Mouse (Mus musculus): ENCODE measurements at regions not wholly inside any gene's neighbourhood (a gene's known extent, or its start where the extent isn't known, plus 50 kb on each side); places are given as distances from the start of the nearest gene placed in this dataset.
A peak's percentile ranks its signal among the peaks of the same experiment; 100 is the strongest.

DNA sequence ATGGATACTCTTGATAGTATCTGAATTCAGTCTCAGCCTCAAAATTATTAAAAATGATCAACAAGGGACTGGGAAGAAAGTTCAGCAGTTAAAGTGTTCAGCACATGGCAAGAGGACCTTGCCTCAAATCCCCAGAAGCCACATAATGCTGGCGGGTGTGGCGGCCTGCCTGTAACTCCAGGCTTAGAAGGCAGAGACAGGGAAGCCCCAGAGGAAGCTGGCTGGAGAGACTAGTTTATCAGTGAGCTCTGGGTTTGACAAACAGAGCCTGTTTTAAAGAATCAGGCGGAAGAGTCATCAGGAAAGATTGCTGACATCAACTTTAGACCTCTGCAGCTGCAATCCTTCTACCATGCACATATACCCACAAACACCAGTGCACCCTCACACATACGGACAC lies 52.1 kb upstream of the Fyn start:
- no peak for DNase-seq (ENCODE audit: low read depth, low spot score)

DNA sequence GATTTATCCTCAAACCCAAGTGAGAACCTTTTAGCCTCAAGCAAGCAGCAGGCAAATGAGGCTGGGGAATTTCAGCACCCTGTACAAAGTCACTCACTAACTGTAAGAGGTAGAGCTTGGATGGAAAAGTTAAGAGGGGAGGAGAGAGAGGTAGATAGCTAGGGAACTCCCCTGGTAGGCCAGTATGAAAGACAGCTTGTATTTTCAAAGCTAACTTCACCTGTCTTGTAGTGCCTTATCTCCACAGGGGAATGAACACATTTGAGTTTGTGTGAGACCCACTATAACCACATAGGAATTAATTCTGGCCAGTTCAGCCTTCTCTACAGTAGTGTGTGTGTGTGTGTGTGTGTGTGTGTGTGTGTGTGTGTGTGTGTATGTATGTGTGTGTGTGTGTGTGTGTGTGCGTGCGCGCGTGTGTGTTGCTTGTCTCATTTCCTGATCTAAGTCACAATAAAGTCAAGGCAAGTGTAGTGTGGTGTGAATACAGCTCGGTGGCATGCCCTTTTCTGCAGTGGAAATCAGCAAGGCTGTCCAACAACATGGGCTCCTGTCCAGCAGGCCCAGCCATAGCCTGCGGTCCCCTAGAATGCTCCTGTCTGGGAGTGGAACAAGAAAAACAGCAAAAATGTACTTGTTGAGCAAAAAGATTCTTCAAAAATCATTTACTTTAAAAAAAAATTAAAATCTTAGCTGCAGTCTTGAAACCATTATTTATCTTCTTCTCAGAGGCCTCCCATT lies 53.1 kb upstream of the Fyn start:
- no peak for DNase-seq (ENCODE audit: low read depth, low spot score)

DNA sequence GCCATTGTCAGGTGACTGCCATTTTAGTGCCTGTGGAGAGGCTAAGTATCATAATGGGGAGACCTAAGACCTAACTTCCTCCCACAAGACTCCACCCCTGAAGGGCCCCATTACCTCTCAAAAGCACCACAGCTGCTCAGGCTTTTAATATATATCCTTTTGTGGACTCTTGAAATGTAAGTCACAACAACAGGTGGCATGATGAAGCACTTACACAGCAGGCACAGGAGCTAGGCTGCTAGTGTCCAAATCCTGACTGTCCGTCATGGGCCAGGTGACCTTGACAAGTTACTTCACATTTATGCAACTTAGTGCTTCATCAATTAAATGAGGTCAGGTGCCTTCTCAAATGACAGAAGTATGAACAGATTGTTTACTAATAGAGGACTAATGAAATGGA lies 57.2 kb upstream of the Fyn start:
- no peak for DNase-seq (ENCODE audit: low read depth, low spot score)

DNA sequence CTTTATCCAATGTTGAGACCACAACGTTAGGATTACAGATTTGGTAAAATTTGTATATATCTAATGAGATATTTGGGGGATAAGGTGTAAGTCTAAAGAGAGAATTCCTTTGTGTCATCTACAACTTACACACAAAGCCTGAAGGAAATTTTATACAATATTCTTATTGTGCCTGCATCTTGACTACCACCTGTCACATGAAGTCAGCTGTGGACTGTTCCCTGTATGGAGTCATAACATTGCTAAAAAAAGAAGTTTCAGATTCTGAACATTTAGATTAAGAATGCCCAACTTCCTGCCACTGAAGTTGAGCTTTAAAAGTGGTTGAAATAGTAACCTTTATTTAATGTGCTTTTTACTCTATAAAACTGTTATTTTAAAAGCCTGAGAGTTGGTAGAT lies 60.1 kb upstream of the Fyn start:
- DNase-seq (ENCODE audit: low read depth, low spot score) = no peak

DNA sequence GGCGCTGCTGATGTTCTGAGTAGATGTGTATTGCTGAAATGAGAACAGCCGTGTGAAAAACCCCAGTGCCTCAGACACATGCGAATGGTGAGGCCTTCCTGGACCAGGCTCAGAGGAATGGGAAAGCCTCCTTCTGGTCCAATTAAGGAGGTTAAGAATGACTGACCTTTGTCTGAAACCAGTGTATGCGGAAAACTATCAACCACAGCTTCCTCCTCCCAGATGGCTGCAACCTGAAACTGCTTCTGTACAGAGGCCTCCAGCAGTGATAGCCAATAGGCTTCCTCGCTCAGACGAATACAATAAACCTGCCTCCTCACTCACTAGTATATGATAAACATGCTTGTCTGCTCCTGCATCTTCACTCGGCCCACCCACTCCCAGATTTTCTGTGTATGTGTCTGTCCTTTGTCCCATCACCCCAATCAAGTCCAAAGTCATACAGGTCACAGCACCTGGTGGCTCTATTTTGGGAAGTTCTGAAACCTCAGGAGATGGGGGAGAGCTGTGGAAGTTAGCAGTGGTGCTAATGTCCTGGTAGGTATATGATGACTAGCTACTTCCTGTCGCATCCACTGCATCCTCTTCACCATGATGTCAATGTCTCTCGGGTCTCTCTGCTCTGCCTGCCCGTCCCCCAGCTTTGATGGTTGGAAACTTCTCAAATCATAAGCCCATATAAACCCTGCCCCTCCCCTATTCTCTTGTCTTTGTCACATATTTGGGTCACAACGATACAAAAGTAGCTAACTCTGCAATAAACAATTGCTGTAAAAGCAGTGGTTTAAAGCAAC lies 75.8 kb upstream of the Fyn start:
- no peak for DNase-seq (ENCODE audit: low read depth, low spot score)

DNA sequence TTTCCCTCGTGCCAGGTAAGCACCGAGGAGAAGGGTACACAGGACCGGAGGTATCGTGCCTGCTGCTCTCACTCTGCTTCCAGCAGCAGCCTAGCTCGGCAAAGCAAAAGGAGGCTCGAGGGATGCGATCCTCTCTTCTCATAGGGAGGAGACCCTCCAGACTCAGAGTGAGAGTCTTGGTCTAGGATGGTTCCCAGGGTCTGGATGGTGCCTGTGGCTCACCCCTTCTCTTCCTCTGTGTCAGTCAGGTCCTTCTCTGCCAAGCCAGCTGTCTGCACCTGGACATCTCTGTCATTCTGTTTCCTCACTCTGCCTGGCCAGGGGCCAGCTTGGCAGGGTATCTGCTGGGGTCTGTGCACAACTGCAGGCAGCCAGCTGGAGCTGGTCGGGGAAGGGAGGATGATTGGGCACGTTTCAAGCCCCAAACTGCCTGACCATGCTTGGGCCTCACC lies 76.9 kb upstream of the Fyn start:
- DNase-seq (ENCODE audit: low read depth, low spot score) = no peak

DNA sequence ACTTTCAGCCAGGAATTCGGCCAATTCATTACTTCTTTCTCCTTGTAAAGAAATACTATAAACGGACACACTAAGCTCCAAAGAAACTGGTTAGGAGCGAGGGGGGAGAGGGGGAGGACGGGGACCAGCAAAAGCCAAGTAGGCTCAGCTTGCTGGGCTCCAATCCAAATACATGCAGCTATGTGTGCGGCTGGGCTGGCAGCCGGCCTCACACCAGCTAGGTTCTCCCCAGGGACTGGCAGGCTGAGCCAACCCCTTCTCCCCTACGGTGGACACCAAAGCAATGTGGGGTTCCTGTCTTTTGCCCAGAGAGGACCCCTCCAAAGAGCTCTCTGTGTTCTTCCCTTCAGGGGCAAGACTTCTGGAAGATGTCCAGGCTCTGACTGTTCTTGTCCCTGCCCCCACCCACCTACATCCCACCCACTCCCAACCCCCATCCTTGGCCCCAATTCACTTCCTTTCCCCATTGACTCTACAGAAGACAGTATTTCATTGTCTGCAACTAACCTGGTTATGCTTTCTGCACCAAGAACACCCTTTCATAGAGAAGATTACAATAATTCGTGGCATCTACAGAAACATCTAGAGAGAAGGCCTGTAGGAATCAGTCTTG lies 77.4 kb upstream of the Fyn start:
- no peak for DNase-seq (ENCODE audit: low read depth, low spot score)

DNA sequence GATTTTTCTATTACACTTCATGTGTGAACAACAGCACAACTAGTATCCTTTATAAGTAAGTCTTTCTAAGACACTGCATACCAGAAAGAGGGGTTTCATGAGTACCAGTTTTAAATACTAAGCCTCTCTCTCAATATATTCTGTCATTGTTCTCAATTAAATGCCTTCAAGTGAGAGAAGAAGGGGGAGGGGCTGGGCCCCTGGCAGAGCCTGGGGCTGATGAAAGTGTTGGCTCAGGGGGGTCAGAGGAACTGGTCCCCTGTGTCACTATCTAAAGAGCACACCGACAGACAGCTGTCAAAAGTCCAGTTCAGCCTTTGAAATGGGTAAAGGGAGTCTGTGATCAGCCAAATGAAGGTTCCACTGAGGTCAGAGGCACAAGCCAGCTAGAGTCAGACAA lies 78.4 kb upstream of the Fyn start:
- no peak for DNase-seq (ENCODE audit: low read depth, low spot score)

DNA sequence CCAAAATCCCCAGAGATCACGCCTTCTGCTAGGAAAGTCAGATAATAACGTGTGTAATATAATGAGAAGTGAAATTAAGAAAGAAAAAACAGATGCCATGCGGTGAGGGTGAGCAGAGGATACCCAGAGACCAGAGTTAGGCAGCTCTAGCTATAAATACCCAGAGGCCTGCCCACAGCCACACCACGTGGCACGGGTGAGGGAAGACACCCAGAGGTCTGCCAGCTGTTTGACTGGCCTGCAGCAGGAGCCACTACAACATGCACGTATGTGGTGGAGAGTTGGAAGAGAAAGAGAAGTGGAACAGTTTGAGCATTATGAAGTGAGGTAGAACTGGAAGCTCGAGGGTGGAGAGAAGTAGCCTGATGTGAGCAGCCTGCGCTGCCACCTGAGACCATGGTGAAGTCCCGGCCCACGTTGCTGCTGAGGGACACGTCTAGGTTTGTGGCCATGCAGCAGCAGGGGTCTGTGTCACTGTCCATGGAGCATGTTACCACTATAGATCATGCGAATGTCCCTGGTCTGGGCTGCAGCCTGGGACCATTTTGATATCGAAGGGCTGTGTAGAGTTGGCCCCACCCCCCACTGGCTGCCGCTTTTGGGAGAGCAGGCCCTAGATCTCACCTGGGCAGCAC lies 88.2 kb upstream of the Fyn start:
- no peak for DNase-seq (ENCODE audit: low read depth, low spot score)

DNA sequence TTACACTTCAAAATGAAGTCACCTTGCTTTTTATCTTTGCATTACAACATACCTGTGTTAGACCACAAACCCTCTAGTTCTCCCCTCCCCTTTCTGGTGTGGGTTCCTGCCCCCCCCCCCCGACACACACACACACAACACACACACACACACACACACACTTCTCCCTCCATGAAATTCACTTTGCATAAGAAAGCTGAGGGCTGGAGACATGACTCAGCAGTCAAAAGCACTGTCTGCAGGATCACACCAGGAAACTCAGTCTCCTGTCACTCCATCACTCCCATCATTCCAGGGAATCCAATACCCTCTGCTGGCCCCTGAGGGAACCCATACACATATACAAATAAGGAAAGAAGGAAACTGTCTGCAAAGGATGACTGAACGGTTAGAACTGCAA lies 94.5 kb upstream of the Fyn start:
- DNase-seq (ENCODE audit: low read depth, low spot score) = peak; percentile 23

DNA sequence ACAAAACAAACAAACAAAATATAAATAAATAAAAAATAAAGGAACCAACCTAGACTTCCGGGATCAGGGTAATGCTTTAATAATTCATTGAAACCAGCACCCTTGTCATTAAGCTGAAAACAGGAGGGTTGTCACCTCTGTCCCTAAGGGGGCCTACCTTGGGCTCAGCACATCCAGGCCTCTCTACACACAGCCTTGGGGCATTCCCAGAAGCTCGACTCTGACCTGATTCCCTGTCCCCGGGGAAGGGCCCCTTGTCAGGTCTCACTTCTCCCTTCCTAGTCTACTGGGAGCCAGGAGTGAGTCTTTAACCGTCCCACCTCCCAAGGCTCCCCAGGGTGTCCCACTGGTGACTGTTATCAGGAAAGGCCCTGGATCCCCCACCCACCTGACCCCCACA lies 95.2 kb upstream of the Fyn start:
- no peak for DNase-seq (ENCODE audit: low read depth, low spot score)

DNA sequence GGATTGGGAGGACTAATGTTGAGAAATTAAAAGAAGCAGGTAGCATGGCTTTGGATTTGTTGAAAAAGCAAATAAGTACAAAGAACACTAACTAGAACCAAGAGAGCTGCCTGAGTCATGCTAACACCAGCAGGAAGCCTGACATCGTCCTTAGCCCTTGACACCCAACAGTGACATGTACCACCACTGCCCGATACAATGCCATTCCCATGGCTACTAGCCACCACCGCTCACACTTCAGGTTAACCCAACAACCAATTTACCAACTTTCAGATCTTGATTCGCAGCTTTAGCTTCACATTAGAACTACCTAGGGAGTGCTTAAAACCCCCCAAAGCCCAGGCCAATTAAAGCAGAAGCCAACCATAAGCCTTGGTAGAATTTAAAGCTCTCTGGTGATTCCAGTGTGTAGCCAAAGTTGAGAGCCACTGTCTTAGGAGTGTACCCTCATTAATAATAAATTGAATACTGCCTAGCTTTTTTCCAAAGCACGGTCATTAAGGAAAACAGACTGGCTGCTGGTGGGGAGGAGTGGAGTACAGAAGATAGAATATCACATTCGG lies 96.2 kb upstream of the Fyn start:
- DNase-seq (ENCODE audit: low read depth, low spot score) = no peak

DNA sequence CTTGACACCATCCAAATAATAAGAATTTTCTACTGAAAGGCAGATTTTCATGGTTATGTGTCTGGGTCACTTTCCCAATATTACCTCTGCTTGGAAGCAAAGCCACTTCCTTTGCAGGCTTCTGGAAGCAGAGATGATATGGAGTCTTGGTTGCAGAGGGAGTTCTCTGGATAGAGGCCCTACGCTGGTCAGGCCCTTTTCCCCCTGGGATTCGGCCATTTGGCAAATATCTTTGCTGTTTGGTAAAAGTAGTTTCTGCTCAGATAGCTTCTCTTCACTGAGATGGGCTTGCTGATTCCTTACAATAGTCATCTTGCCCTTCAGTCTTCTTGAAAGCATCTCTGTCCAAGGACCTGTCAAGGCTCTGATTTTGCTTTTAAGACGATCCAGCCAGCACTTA lies 98.2 kb upstream of the Fyn start:
- DNase-seq (ENCODE audit: low read depth, low spot score) = no peak

DNA sequence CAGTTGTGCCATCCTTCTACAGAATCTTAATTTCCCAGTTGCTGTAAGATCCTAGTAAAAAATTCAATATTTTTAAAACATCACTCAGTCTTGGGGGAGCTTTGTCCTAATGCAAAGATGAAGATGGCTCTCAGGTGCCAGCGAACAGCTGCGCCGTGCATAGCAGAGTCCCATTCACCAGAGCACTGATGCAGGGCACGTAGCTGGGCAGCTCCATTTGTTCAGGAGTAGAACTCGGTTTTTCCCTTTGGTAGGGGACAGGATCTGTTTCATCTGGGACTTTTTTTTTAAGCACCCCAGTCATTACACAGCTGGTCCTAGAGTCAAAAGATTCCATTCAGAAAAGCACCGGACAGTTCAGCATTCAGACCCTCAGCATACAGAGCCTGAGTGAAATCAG lies 101.4 kb upstream of the Fyn start:
- DNase-seq (ENCODE audit: low read depth, low spot score) = no peak

DNA sequence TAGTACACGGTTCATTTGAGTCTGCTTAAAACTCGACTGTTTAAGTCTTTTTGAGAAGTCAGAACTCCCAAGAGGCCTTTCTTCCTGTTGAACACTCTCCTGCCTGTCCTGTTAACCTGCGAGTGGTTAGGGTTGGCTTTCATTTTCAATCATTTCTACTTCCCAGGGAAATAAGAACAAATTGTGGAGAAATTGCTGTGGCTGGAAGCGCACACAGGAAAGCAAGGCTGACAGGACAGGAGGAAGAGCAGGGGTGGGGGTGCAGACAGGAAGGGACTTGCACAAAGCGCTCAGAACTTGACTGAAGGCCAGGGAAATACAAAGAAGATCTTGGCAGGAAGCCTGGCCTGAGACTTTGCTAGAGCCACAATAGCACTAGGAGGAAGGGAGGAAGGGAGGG lies 102.2 kb upstream of the Fyn start:
- DNase-seq (ENCODE audit: low read depth, low spot score) = no peak

DNA sequence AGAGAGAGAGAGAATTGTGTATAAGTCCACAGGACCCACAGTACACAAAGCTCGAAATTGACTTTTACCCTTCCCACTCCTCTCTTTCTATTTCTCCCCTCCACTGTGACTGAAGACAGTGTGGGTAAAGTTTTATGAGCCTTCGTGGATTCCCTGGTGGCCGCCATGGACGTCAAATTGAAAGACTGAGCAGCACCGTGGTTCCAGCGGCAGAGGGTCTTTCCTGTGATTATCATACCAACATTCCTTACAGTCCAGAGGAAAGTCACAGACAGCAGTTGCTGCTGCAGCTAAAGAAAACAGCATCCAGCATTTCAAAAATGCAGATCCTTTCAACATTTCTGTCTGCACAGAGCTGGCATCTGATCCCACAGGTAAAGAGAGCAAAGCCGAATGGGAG lies 98.9 kb upstream of the Ccn6 start:
- no peak for DNase-seq (ENCODE audit: low read depth, low spot score)

DNA sequence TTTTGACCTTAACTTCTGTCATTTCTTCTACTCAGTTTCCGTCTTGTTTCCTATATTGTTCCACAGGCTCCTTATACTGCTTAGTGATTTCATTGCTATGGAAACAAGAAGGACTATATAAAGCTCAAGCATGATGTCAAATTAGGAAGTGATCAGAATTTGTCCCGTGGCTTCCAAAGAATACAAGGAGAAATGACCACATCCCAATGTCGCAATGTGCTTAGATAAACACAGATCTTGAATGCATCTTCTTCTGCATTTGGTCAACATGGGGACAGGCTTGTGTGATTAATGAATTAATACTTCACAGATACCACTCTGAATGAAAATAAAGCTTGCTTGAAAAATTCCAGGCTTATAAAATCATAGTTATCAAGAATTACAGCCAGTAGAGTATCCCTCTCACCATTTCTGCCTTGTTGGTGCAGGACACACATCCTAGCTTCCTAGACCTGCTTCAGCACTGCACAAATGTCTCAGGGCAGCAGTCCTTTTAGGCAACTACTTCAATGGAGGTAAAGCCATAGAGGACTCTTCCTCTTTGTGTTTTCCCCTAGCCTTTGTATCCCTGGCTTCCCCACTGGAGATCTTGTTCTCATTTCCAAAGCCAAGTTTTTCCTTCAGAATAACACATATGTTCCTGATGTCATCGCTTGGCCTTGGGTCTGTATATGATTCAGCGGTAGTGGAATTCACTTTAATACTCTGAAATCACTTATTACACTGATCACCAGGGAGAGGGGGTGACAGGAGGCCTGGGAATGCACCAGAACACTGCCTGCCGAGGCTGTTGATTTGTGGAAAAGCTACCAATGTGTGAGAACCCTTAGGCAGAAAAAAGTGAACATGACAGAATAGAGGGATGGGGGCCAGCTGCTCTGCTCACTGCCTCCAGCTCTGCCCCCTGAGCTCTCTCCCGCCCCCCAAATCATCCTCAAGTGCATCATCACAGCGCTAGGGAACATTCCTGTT lies 97.9 kb upstream of the Ccn6 start:
- DNase-seq (ENCODE audit: low read depth, low spot score) = no peak

DNA sequence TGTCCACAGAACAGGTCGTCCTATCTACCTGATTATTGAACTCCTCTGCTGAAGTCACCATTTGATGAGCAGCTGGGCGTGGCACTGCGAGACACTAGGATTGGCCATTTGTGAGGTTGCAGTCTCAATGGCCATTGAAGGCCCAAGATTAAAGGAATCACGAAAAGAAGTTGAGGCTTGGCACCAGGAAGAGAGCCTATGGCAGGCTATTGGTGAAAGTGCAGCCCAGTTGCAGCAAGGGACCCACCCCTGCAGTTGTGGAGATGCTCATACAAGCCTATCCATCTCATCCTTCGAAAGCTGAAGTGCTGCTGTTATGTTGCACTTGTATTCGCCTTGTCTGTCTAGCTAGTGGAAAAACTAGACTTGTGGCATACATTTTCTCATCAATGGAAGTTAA lies 96.5 kb upstream of the Ccn6 start:
- no peak for DNase-seq (ENCODE audit: low read depth, low spot score)

DNA sequence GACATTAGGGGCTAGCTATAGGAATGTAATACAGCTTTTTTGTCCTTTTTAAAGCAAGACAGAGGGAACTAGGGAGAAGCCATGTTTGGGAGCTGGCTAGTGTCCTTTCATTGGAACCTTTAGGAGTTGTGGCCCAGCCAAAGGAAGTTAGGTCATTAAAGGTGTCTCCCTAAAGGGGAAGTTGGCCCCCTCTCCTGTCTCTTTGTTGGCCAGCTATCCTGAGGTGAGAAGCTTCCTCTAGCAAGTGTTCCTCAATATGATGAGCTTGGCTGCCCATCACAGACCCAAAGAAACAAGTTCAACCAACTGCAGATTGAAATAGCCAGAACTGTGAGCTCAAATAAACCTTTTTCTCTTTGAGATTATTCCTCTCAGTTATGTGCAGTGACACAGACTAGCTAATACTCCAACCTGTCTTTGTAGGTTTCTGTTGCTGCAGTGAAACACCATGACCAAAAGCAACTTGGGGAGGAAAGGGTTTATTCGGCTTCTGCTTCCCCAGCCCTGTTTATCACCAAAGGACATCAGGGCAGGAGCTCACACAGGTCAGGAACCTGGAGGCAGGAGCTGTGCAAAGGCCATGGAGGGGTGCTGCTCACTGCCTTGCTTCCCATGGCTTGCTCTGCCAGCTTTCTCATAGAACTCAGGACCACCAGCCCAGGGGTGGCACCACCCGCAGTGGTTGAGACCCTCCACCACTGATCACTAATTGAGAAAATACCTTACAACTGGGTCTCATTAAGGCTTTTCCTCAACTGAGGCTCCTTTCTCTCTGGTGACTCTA lies 94.0 kb upstream of the Ccn6 start:
- DNase-seq (ENCODE audit: low read depth, low spot score) = no peak

DNA sequence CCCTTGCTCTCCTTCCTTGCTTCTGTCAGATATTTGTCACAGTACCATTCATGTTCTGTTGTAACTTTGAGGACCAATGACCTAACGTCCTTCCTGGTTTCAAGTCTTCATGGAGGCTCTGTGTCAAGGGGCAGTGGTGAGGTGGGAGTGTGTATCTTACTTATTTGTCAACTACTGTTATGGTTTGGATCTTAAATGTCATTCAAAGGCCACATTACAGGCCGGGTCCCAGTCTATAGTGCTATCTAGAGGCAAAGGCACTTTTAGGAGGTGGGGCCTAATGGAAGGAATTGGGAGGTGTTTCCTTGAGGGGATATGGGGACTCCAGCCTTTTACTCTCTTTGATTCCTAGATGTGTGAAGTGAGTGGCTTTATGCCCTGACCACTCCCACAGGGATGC lies 91.0 kb upstream of the Ccn6 start:
- DNase-seq (ENCODE audit: low read depth, low spot score) = no peak
